Mouse (Mus musculus) hindbrain, embryonic 14.5 days (tissue): ENCODE data around the gene Olfr120. TPM values are rescaled to one million over a fixed set of nuclear protein-coding genes. Genes with fewer than 3 reads are reported as not detected.
"Not testable (repeated sequence)": the region's sequence is repeated elsewhere in the genome, so short reads cannot be mapped to it uniquely, and the experiment has no call there.

ENCODE experiments used
- ATAC-seq: fragments of 200-750 bp; cut with Nextera tagmentation; 2 replicates; pipeline ENCODE4 v1.8.0; 2017; ENCODE audit warnings: moderate number of reproducible peaks, mild to moderate bottlenecking, moderate TSS enrichment, moderate library complexity; ENCODE audit not compliant: low FRiP score
- DNase-seq: peaks from one replicate; pipeline ENCODE4 v3.0.0-alpha.2; 2015; ENCODE audit warnings: low spot score
- H3K27ac ChIP-seq: fragments of 300-500 bp; sonication (generic); 2 replicates; pipeline ENCODE4 v1.5.1; 2014; ENCODE audit warnings: mild to moderate bottlenecking, moderate library complexity
- H3K27me3 ChIP-seq: fragments of 300-500 bp; sonication (generic); 2 replicates; pipeline ENCODE4 v1.6.1; 2014; ENCODE audit warnings: mild to moderate bottlenecking, low read length, mixed read lengths; ENCODE audit not compliant: control insufficient read depth, insufficient read depth
- H3K36me3 ChIP-seq: fragments of 300-500 bp; sonication (generic); replicated peaks from 2 replicates; pipeline ENCODE4 v1.6.1; 2014; ENCODE audit not compliant: control insufficient read depth, insufficient read depth
- H3K4me1 ChIP-seq: fragments of 300-500 bp; sonication (generic); replicated peaks from 2 replicates; pipeline ENCODE4 v1.6.1; 2014; ENCODE audit warnings: antibody characterized with exemption, low read length, mixed read lengths; ENCODE audit not compliant: control insufficient read depth, insufficient read depth
- H3K4me2 ChIP-seq: fragments of 300-500 bp; sonication (generic); replicated peaks from 2 replicates; pipeline ENCODE4 v1.6.1; 2014; ENCODE audit warnings: mild to moderate bottlenecking, moderate library complexity
- H3K4me3 ChIP-seq: fragments of 300-500 bp; sonication (generic); replicated peaks from 2 replicates; pipeline ENCODE4 v1.5.1; 2014; ENCODE audit warnings: mild to moderate bottlenecking, low read length
- H3K9ac ChIP-seq: fragments of 300-500 bp; sonication (generic); 2 replicates; pipeline ENCODE4 v1.6.1; 2014
- H3K9me3 ChIP-seq: fragments of 300-500 bp; sonication (generic); 2 replicates; pipeline ENCODE4 v1.6.1; 2016; ENCODE audit warnings: low read length; ENCODE audit not compliant: control insufficient read depth
- WGBS: fragments of 180-500 bp; shearing (Covaris S2); extraction: QIAGEN DNeasy Blood & Tissue Kit; methylation state at CpG from one replicate; pipeline ENCODE4 v1.1.7; 2014; 5-methylcytosine and 5-hydroxymethylcytosine counted together
- polyA plus RNA-seq: library from polyadenylated mRNA; unstranded; fragments of >200 nt; fragmentation: Nextera tagmentation; extraction: Ambion mirVana; gene quantifications from 2 replicates; pipeline ENCODE4 v1.2.1, GENCODE M21; 2014

Olfr120 gene
- polyA plus RNA-seq: not detected in 2 replicates

DNA sequence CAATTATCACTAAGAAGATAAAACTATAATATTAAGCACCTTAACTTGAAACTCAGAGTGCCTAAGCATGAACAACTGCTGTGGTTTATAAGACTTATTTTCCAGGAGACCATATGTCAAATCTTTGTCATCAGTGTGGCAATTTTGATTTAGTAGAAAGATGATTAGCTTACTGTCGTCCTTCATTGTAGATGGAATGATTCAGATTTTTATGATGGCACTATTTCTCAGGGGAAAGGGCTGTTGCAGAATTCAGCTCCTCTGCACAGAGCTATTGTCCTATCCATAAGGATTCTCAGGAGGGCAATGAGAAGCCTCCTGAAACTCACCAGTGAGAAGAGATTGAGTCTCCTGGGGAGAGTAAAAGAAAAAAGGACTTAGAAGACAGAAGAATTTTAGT, at the start of gene Olfr120:
Olfr120 (plus strand) TSS at position 301 of the 400 bp plus-strand sequence.
- H3K27me3 ChIP-seq: no peaks in the 10 kb centered on the region
- no peak for DNase-seq
- H3K9ac ChIP-seq: no peak within 1 kb of the TSS
- no peaks in the 10 kb centered on the region for H3K9me3 ChIP-seq
- H3K27ac ChIP-seq: no peak within 1 kb of the TSS
- H3K4me2 ChIP-seq: no peak within 1 kb of the TSS
- no peak for ATAC-seq
- WGBS: 74% methylated on average over 1 of the region's 1 CpGs
- no peaks in the 10 kb centered on the region for H3K36me3 ChIP-seq
- H3K4me1 ChIP-seq: no peaks in the 10 kb centered on the region
- H3K4me3 ChIP-seq: no peak within 1 kb of the TSS

DNA sequence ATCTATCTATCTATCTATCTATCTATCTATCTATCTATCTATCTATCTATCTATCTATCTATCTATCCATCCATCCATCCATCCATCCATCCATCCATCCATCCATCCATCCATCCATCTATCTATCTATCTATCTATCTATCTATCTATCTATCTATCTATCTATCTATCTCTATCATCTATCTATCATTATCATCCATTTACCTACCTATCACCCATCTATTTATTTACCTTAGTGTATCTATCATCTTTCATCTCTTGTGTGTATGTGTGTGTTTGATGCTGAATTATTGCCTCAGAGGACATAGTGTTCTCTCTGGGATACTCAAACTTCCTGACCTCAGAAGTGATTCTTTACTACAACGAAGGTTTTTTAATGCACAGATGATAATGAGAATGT, 25.3 kb upstream of the Olfr120 start, which contains the start of gene Olfr119:
Olfr119 (plus strand) TSS at position 301 of the 400 bp plus-strand sequence.
- H3K27ac ChIP-seq, H3K27me3 ChIP-seq, H3K4me3 ChIP-seq, H3K4me2 ChIP-seq, DNase-seq, H3K9me3 ChIP-seq, H3K4me1 ChIP-seq, ATAC-seq, H3K36me3 ChIP-seq, H3K9ac ChIP-seq: not testable (repeated sequence)
- WGBS: 61% methylated on average over 1 of the region's 1 CpGs

DNA sequence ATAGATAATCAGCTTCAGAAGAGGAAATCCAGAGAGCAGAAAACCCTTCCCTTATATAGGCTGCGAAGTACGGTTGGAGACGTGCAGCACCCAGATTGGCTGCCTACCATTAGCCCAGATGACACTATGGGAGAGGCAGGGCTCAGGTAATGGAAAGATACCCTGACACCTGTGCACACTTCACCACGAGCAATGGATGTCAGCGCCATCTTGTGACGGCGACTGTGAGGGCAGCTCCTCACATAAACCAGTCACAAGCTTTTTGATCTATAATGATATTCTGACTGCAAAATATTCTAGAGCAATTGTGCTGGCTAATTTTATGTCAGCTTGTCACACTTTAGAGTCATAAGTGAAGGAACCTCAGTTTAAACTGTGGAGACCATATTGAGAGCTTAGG, 16.5 kb downstream of the Olfr120 start:
- DNase-seq (no peak), ATAC-seq (no peak)
- Histone ChIP-seq H3K27me3 (no peaks in the 10 kb centered on the region), H3K9me3 (no peaks in the 10 kb centered on the region), H3K4me2 (no peak overlapping the region), H3K4me3 (no peak overlapping the region), H3K9ac (no peak overlapping the region), H3K36me3 (no peaks in the 10 kb centered on the region), H3K27ac (no peak overlapping the region), H3K4me1 (no peaks in the 10 kb centered on the region)
- 48% methylated on average over 7 of the region's 7 CpGs for WGBS

- H3K4me3 ChIP-seq: no peak within 1 kb of the TSS
- no peaks in the 10 kb centered on the region for H3K9me3 ChIP-seq
- DNase-seq: no peak
- no peak within 1 kb of the TSS for H3K4me2 ChIP-seq
- no peaks in the 10 kb centered on the region for H3K4me1 ChIP-seq
- H3K36me3 ChIP-seq: no peaks in the 10 kb centered on the region
- no peak within 1 kb of the TSS for H3K27ac ChIP-seq
- no peak within 1 kb of the TSS for H3K9ac ChIP-seq
- H3K27me3 ChIP-seq: no peaks in the 10 kb centered on the region
- 88% methylated on average over 4 of the region's 4 CpGs for WGBS
- ATAC-seq: no peak
Observed at GRCm38 (mm10) chr17:37768307-37768706, 46.7 kb downstream of the Olfr120 start, which contains the start of gene Olfr122. Gene Olfr122, plus strand, starts transcription at chr17:37768607.

Other genes with a start within 250 kb of the Olfr120 start
- not detected in 2 replicates for gene H2-M2, start 238.3 kb upstream of the Olfr120 start, polyA plus RNA-seq
- gene Olfr110, start 229.3 kb upstream of the Olfr120 start, polyA plus RNA-seq: not detected in 2 replicates
- gene Olfr111, start 213.8 kb upstream of the Olfr120 start, polyA plus RNA-seq: not detected in 2 replicates
- gene Olfr112, start 152.4 kb upstream of the Olfr120 start, polyA plus RNA-seq: not detected in 2 replicates
- gene Olfr113, start 144.1 kb upstream of the Olfr120 start, polyA plus RNA-seq: not detected in 2 replicates
- gene Olfr114, start 129.1 kb upstream of the Olfr120 start, polyA plus RNA-seq: not detected in 2 replicates
- not detected in 2 replicates for gene Olfr115, start 94.7 kb upstream of the Olfr120 start, polyA plus RNA-seq
- not detected in 2 replicates for gene Olfr116, start 94.6 kb upstream of the Olfr120 start, polyA plus RNA-seq
- gene Olfr117, start 58.0 kb upstream of the Olfr120 start, polyA plus RNA-seq: not detected in 2 replicates
- gene Olfr118, start 54.8 kb upstream of the Olfr120 start, polyA plus RNA-seq: not detected in 2 replicates
- gene Olfr119, start 25.2 kb upstream of the Olfr120 start, polyA plus RNA-seq: not detected in 2 replicates
- not detected in 2 replicates for gene Olfr121, start 27.0 kb downstream of the Olfr120 start, polyA plus RNA-seq
- not detected in 2 replicates for gene Olfr122, start 46.8 kb downstream of the Olfr120 start, polyA plus RNA-seq
- not detected in 2 replicates for gene Olfr123, start 71.7 kb downstream of the Olfr120 start, polyA plus RNA-seq
- gene Olfr124, start 78.1 kb downstream of the Olfr120 start, polyA plus RNA-seq: not detected in 2 replicates
- gene Olfr125, start 111.1 kb downstream of the Olfr120 start, polyA plus RNA-seq: not detected in 2 replicates
- not detected in 2 replicates for gene Olfr126, start 125.7 kb downstream of the Olfr120 start, polyA plus RNA-seq
- not detected in 2 replicates for gene Olfr127, start 178.6 kb downstream of the Olfr120 start, polyA plus RNA-seq
- gene Olfr128, start 198.7 kb downstream of the Olfr120 start, polyA plus RNA-seq: not detected in 2 replicates
- not detected in 2 replicates for gene Olfr761, start 231.3 kb downstream of the Olfr120 start, polyA plus RNA-seq